Mouse (Mus musculus) megakaryocyte, embryonic 14.5 days (primary cell): ENCODE data around the gene Jmjd7.

Source experiments
- FLI1 ChIP-seq: IDR thresholded peaks from 2 replicates; pipeline ENCODE4 v1.6.1; 2012; ENCODE audit warnings: low read length, inconsistent platforms, mixed read lengths
- GATA1 ChIP-seq: IDR thresholded peaks from 3 replicates; pipeline ENCODE4 v1.6.1; 2012; ENCODE audit warnings: mixed read lengths, low read length, inconsistent platforms, borderline replicate concordance

DNA sequence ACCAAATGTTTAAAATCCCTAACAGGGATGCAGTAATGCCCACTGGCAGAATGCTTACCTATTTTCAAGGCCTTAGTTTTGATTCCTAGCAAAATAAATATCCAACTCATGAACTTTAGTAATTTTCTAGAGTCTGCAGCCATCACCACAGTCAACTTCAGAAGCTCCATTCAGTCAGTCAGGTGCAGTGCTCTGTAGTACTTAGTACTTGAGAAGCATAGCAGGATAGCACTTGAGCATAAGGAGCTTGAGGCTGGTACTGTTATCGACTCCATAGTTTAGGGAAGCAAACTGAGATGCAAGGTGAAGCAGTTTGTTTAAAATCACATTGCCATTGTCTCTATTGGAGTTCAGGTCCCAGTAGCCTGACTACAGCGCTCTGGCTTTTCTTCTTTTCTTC lies 27.6 kb upstream of the Jmjd7 start:
- TF ChIP-seq GATA1: no peak
- TF ChIP-seq FLI1: no peak
